Mouse (Mus musculus) cerebellum, adult 2 months (tissue): ENCODE results near the gene Rab17.

Experiments
- CTCF ChIP-seq: fragments of 200-500 bp; IDR thresholded peaks from 2 replicates; pipeline ENCODE4 v1.5.1; 2011; ENCODE audit warnings: low read depth, mild to moderate bottlenecking, control low read depth, low read length, moderate library complexity, borderline replicate concordance; ENCODE audit not compliant: insufficient read depth
- POLR2A ChIP-seq: fragments of 200-500 bp; IDR thresholded peaks from 2 replicates; pipeline ENCODE4 v1.6.1; 2011; ENCODE audit warnings: low read length, control low read depth, borderline replicate concordance; ENCODE audit not compliant: insufficient read depth

GRCm38 (mm10) chr1:90928575-90928934 is 40.9 kb downstream of the Rab17 start:
- TF ChIP-seq CTCF (peak; percentile 59), POLR2A (no peak)
